Mouse (Mus musculus): ENCODE data around the gene Lsg1. TPM values are rescaled to one million over a fixed set of nuclear protein-coding genes. Genes with fewer than 3 reads are reported as not detected.
A peak's percentile ranks its signal among the peaks of the same experiment; 100 is the strongest.

The Lsg1 gene
- polyA plus RNA-seq, 1 experiment from 2014 or later: 56.2 TPM

DNA sequence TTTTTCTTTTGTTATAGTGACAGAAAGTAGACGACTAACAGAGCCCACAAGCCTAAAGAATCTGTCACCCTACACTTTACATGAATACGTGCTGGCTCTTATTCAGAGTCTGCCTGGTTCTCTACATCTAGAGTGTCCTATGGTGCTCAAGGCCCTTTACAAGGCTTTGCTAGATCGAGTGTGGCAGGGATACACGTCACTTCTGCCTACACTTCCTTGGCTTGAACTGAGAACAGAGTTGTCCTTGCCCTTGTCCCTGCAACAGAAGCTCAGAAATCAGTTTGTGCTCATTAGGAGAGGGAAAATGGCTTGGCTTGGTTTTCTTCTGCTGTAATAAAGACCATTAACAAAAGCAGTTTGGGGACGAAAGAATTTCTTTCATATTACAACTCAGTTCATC, 23.9 kb upstream of the Lsg1 start:
- Histone ChIP-seq H3K4me3 (no peak overlapping the region), H3K27me3 (no peaks in the 10 kb centered on the region), H3K36me3 (no peaks in the 10 kb centered on the region), H3K4me2 (replicated peaks) (no peak overlapping the region), H3K27ac (replicated peaks) (no peak overlapping the region), H3K9me3 (no peaks in the 10 kb centered on the region), H3K4me1 (no peaks in the 10 kb centered on the region; the same call in 1 of the 2 replicates), H3K9ac (replicated peaks) (no peak overlapping the region)
- ATAC-seq (replicated peaks): no peak
- 75% methylated on average over 5 of the region's 5 CpGs for WGBS

DNA sequence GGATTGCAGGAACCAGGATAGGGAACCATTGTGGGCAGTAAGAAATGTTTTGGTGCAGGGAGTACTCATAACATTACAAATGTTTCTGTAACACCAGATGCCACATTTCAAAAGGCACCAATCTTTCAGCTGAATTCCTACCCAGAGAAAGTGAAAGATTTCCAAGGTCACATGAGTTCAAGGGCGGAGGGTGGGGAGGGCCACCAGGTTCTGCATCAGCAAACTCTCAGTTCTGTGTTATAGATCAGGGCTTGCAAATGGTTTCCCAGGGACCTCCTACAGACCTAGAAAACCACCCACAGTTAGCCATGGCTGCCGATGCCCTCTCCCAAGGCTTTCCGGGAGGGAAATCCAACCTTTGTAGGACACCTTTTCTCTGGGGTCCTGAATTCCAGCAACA, 20.5 kb upstream of the Lsg1 start:
- no peak overlapping the region for H3K27ac ChIP-seq (replicated peaks)

DNA sequence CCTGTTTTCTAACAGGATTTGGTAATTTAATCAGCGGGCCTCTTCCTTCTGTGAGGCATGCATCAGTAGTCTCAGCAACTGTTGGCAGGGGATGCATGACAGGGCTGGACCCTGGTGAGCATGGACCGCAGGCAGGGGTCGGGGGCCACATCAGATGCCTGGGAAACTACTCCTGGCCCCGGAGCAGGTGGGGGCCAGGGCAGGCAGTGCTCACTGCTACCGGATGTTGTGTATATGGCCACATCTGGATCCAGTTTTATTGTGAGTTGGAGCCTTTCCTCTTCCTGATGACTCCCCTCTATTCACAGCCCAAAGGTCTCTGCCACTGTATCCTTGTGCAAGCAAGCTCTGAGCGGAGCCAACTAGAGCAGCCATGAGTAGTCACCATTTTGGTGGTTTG, 18.1 kb upstream of the Lsg1 start:
- 79% methylated on average over 6 of the region's 6 CpGs for WGBS
- H3K4me3 ChIP-seq: no peak overlapping the region
- H3K27me3 ChIP-seq: peaks cover 14% of the 10 kb centered on the region
- H3K9me3 ChIP-seq: no peaks in the 10 kb centered on the region
- no peak for ATAC-seq (replicated peaks)
- H3K27ac ChIP-seq (replicated peaks): no peak overlapping the region
- no peaks in the 10 kb centered on the region for H3K36me3 ChIP-seq
- peaks cover 33% of the 10 kb centered on the region for H3K4me1 ChIP-seq
- H3K9ac ChIP-seq (replicated peaks): no peak overlapping the region
- no peak overlapping the region for H3K4me2 ChIP-seq (replicated peaks)

More for the DNA sequence above, 20.5 kb upstream of the Lsg1 start:
- Histone ChIP-seq H3K27me3 (no peaks in the 10 kb centered on the region), H3K36me3 (no peaks in the 10 kb centered on the region), H3K4me3 (no peak overlapping the region), H3K4me1 (peaks cover 12% of the 10 kb centered on the region), H3K4me2 (replicated peaks) (no peak overlapping the region), H3K9ac (replicated peaks) (no peak overlapping the region), H3K9me3 (no peaks in the 10 kb centered on the region)
- ATAC-seq (replicated peaks): no peak
- 87% methylated on average over 3 of the region's 3 CpGs for WGBS

DNA sequence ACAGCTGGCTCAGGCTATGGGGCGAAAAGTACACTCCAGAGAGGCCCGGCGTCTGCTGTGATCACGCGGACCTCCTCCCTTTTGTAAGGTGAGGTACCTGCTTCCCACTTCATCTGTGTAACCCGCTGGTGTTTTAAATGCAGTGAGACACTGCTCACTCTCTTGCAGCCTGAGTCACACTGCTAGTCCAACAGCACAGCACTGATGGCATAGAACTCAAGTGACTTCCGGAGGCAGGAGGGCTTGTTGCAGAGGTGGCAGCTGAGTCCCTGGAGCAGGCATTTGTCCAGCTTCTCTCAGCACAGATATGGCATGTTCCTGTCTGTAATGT, 17.4 kb upstream of the Lsg1 start:
- no peak overlapping the region for H3K9ac ChIP-seq (replicated peaks)
- no peak for ATAC-seq (replicated peaks)
- H3K4me1 ChIP-seq: peaks cover 41% of the 10 kb centered on the region
- H3K27me3 ChIP-seq: peaks cover 17% of the 10 kb centered on the region
- WGBS: 78% methylated on average over 7 of the region's 7 CpGs
- H3K4me2 ChIP-seq (replicated peaks): no peak overlapping the region
- no peak overlapping the region for H3K4me3 ChIP-seq
- H3K9me3 ChIP-seq: no peaks in the 10 kb centered on the region
- no peak overlapping the region for H3K27ac ChIP-seq (replicated peaks)
- H3K36me3 ChIP-seq: no peaks in the 10 kb centered on the region

DNA sequence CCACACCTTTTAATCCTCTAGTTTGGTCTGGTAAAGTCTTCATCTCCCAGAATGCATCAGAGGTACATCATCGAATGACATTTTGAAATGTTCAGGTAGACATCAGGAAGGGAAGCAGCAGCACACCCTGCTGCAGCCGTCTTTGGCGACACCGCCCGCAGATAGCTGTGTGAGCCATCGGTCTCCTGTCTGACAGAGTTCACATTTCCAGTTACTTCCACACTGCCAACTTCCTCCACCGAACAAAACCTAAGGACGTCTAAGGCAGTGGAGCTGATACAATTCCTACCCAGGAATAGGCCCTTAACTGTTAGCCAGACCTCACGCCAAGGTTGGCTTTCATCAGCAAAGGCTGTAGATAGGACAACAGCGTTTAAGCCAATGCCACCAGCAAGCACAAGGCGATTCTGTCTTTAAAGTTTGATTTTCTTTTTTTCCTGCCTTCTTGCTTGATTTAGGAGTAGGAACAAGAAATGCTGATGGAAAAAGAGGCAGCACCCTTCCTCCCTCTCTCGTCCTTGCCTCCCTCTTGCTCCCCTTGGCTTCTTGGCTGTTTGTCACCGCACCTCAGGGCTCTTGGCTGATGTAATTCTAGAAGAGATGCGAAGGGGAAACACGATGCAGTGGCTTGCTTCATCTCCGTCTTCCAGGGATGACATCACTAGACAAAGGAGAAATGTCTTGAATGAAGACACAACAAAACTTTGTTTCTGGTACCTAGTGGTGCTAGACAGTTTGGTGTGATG, 16.8 kb upstream of the Lsg1 start:
- Histone ChIP-seq H3K27me3 (peaks cover 19% of the 10 kb centered on the region), H3K27ac (replicated peaks) (no peak overlapping the region), H3K9ac (replicated peaks) (no peak overlapping the region), H3K4me3 (no peak overlapping the region), H3K4me1 (peaks cover 46% of the 10 kb centered on the region), H3K9me3 (no peaks in the 10 kb centered on the region), H3K36me3 (no peaks in the 10 kb centered on the region), H3K4me2 (replicated peaks) (no peak overlapping the region)
- WGBS: 76% methylated on average over 16 of the region's 16 CpGs
- ATAC-seq (replicated peaks): no peak

DNA sequence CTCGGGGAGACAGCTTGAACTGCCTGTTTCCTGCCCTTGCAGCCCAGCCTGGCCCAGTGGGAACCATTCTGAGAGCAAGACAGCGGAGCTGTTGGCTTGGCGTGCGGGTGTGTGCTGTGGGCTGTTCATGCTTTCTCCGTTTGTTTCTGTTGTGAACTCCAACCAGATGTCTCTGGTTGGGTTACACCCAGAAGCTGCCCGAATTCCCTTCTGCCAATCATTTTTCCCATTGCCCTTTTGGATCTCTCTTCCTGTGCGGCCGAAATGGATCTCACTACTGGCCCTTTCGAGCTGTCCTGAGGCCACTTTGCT, 16.1 kb upstream of the Lsg1 start:
- no peaks in the 10 kb centered on the region for H3K9me3 ChIP-seq
- H3K4me1 ChIP-seq: peaks cover 48% of the 10 kb centered on the region
- WGBS: 65% methylated on average over 9 of the region's 9 CpGs

DNA sequence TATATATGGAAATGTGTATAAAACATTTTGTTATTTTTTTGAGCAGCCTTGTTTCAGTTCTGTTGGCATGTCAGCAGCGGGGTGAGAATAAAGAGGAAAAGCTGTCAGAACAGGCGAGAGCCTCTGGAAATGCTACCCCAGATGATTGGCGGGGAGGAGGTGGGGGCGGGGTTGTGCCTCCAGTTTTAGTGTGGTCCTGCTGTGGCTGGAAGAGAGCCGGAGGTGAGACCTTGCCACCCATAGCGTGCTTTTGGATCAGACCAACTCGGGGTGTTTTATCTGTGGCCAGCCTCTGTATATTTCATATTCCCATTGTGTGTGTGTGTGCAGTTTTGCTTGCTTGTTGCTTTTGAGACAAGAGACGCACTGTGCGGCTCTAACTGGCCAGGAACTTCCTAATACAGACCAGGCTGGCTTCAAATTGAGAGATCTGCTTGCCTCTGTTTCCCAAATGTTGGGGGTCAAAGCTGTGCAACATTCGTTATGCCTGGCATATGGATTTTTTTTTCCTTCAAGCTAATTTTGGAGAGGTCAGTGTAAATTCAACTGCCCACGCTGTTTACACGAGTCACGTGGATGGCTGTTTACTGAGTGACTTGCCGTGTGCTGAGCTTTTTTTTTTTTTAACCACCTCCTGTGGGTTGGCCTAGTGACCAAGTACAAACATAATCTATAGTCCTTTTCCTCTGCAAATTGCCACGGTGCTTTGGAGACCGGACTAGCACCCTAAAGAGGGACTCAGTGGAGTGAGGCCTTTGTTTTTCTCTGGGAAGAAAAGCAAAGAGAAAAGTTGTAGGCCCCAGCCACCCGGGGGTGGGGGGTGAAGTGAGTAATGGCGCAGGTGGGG, 15.5 kb upstream of the Lsg1 start:
- Histone ChIP-seq H3K9ac (replicated peaks) (0 out of 2 replicates have a peak overlapping the region, but pooled peaks have one; percentile 6), H3K27me3 (peaks cover 21% of the 10 kb centered on the region), H3K27ac (replicated peaks) (no peak overlapping the region), H3K4me3 (no peak overlapping the region), H3K36me3 (no peaks in the 10 kb centered on the region), H3K4me1 (peaks cover 48% of the 10 kb centered on the region), H3K9me3 (no peaks in the 10 kb centered on the region), H3K4me2 (replicated peaks) (no peak overlapping the region; the same call in 1 of the 2 replicates)
- 31% methylated on average over 18 of the region's 18 CpGs for WGBS
- ATAC-seq (replicated peaks): no peak

More for the DNA sequence above, 16.1 kb upstream of the Lsg1 start:
- peaks cover 20% of the 10 kb centered on the region for H3K27me3 ChIP-seq
- H3K27ac ChIP-seq (replicated peaks): no peak overlapping the region
- H3K36me3 ChIP-seq: no peaks in the 10 kb centered on the region
- no peak overlapping the region for H3K4me3 ChIP-seq
- 0 out of 2 replicates have a peak overlapping the region, but pooled peaks have one; percentile 6 for H3K9ac ChIP-seq (replicated peaks)
- H3K4me2 ChIP-seq (replicated peaks): no peak overlapping the region
- ATAC-seq (replicated peaks): no peak

DNA sequence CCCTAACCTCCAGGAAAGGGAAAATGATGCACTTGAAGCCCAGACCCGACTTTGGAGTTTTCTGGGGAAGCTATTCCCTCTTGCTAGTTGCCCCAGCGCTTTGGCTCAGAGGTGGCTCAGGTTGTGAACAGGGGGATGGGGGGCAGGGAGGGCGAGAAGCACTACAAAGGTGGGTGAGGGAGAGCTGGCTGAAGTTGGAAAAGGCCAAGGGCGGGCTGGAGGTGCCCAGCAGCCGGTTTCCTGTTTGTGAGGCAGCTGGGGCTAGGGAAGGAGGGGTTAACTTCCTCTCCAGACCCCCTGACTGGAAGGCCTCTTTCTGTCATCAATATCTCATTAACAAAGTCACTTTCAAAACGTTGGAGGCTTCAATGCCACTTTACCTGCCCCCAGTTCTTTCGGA, 14.6 kb upstream of the Lsg1 start:
- 31% methylated on average over 7 of the region's 7 CpGs for WGBS
- Histone ChIP-seq H3K9ac (replicated peaks) (no peak overlapping the region), H3K36me3 (no peaks in the 10 kb centered on the region), H3K27ac (replicated peaks) (no peak overlapping the region), H3K27me3 (peaks cover 21% of the 10 kb centered on the region), H3K4me2 (replicated peaks) (0 out of 2 replicates have a peak overlapping the region, but pooled peaks have one; percentile 99), H3K9me3 (no peaks in the 10 kb centered on the region), H3K4me3 (peak overlapping the region; percentile 63), H3K4me1 (peaks cover 56% of the 10 kb centered on the region)
- ATAC-seq (replicated peaks): no peak

DNA sequence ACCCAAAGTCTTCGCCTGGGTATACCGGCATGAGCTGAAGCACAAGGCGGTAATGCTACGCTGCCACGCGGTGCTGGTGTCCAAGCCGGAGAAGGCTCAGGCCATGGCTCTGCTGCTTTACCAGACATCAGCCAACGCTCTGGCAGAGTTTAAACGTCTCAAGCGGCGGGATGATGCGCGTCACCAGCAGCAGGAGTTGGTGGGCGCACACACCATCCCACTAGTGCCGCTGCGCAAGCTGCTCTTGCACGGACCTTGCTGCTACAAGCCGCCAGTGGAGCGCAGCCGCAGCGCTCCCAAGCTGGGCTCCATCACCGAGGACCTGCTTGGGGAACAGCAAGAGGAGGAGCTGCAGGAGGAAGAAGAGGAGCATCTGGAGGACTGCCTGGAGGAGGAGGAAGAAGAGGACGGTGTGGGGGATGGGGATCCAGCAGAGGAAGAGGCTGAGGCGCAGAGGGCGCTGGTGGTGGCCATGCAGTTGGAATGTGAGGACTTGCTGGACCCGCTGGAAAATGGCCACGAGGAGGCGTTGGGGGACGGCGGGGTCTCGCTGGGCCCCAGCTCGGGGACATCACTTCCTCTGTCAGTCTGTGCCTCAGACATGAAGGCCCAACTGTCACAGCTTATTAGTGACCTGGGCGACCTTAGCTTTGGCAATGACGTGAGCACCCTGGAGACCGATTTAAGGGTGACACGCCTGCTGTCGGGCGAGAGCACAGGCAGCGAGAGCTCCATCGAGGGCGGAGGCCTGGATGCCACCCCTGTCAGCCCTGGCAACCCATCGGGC, 13.8 kb upstream of the Lsg1 start:
- peak; percentile 26; the same call in 1 of the 2 replicates for ATAC-seq (replicated peaks)

DNA sequence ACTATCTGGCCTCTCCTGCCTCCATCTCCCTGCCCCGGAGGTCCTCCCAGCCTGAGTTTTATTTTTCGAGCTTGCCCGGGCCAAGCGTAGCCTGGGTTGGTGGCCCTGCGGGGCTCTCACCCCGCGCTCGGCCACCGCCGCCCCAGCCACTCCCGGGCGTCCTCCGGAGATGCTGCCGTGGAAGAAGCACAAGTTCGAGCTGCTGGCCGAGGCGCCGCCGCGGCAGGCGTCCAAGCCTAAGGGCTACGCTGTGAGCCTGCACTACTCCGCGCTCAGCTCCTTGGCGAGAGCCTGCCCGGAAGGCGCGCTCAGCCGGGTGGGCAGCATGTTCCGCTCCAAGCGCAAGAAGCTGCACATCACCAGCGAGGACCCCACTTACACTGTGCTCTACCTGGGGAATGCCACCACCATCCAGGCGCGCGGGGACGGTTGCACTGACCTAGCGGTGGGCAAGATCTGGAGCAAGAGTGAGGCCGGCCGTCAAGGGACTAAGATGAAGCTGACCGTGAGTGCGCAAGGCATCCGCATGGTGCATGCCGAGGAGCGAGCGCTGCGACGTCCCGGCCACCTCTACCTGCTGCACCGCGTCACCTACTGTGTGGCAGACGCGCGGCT, 13.1 kb upstream of the Lsg1 start:
- WGBS: under 1% methylated on average over 53 of the region's 53 CpGs
- Histone ChIP-seq H3K27ac (replicated peaks) (no peak overlapping the region), H3K27me3 (peaks cover 21% of the 10 kb centered on the region), H3K4me3 (peak overlapping the region; percentile 63), H3K9me3 (no peaks in the 10 kb centered on the region), H3K4me1 (peaks cover 69% of the 10 kb centered on the region), H3K4me2 (replicated peaks) (peak overlapping the region; percentile 99), H3K9ac (replicated peaks) (peak overlapping the region; percentile 59), H3K36me3 (no peaks in the 10 kb centered on the region)
- ATAC-seq (replicated peaks): peak; percentile 36

More for the DNA sequence above, 13.8 kb upstream of the Lsg1 start:
- peak overlapping the region; percentile 59 for H3K9ac ChIP-seq (replicated peaks)
- H3K27me3 ChIP-seq: peaks cover 21% of the 10 kb centered on the region
- no peaks in the 10 kb centered on the region for H3K36me3 ChIP-seq
- no peak overlapping the region for H3K27ac ChIP-seq (replicated peaks)
- WGBS: 9% methylated on average over 42 of the region's 42 CpGs
- peak overlapping the region; percentile 99 for H3K4me2 ChIP-seq (replicated peaks)
- H3K4me3 ChIP-seq: peak overlapping the region; percentile 63
- H3K4me1 ChIP-seq: peaks cover 63% of the 10 kb centered on the region
- H3K9me3 ChIP-seq: no peaks in the 10 kb centered on the region

DNA sequence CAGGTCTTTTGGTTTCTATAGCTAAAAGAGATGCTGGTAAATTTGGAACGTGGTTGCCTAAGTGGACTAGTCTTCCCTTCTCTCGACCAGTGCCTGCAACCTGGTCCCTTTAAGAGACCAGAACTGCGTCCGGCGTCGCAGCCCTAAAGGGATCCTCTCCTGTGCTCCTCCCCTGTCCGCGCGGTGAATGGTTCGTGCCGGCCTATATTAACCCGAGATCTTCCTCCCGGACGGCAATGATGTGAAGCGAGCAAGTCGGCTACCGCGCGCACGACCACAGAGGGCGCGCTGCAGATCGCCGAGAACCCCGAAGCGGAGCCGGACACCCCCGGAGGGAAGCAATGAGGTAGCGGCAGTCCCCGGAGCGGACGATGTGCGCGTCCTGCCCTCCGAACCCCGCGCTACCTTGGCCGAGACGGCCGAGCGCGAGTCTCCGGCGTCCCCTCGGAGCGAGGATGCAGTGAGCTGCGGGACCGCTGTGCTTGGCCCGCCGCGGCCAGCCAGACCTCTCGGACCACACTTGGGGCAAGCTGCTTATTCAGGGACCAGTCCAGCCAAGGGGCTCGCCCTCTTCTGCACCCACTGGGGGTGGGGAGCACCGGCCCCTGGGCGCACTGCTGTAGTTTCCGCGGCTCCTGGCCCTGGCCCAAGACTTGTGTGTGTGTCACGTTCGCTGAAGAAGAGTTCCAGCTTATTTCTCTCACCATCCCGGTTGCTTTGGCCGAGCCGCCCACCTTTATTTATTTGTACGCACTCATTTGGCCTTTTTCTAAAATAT, 12.3 kb upstream of the Lsg1 start, which contains the start of gene Fam43a:
TSS of gene Fam43a (plus strand) at position 233 of the 778 bp plus-strand sequence.
- Histone ChIP-seq H3K4me1 (peaks cover 67% of the 10 kb centered on the region), H3K9ac (replicated peaks) (peak within 1 kb of the TSS; percentile 59), H3K27me3 (peaks cover 21% of the 10 kb centered on the region), H3K4me2 (replicated peaks) (peak within 1 kb of the TSS; percentile 99), H3K36me3 (no peaks in the 10 kb centered on the region), H3K27ac (replicated peaks) (0 out of 2 replicates have a peak within 1 kb of the TSS, but pooled peaks have one; percentile 40), H3K4me3 (peak within 1 kb of the TSS; percentile 63), H3K9me3 (no peaks in the 10 kb centered on the region)
- peak; percentile 36 for ATAC-seq (replicated peaks)
- under 1% methylated on average over 63 of the region's 63 CpGs for WGBS

Measured in forebrain, embryonic 15.5 days (tissue).